Mouse (Mus musculus): Measurements from ENCODE around the gene Nfe2l1. TPM values are rescaled to one million over a fixed set of nuclear protein-coding genes. Genes with fewer than 3 reads are reported as not detected.
A peak's percentile ranks its signal among the peaks of the same experiment; 100 is the strongest.

The Nfe2l1 gene
- polyA plus RNA-seq, 1 experiment from 2014 or later, result 39.7 TPM

- 77% methylated on average over 1 of the region's 1 CpGs for WGBS
These were observed 21.7 kb downstream of the Nfe2l1 start for GRCm38 (mm10) chr11:96808066-96808465.

GRCm38 (mm10) chr11:96805606-96806005, 24.2 kb downstream of the Nfe2l1 start:
- Histone ChIP-seq H3K4me2 (ENCODE audit: low read depth, low read length) (no peak overlapping the region), H3K4me1 (ENCODE audit: control insufficient read depth, insufficient read depth, low read length) (no peaks in the 10 kb centered on the region), H3K9me3 (ENCODE audit: control insufficient read depth, low read length) (no peaks in the 10 kb centered on the region), H3K9ac (replicated peaks; ENCODE audit: low read depth, low read length) (no peak overlapping the region), H3K4me3 (ENCODE audit: low read depth, low read length) (no peak overlapping the region), H3K27me3 (ENCODE audit: control insufficient read depth, insufficient read depth, low read length) (no peaks in the 10 kb centered on the region), H3K36me3 (ENCODE audit: control insufficient read depth, insufficient read depth, low read length) (peaks cover 65% of the 10 kb centered on the region), H3K27ac (ENCODE audit: low read depth, low read length) (no peak overlapping the region)
- 93% methylated on average over 5 of the region's 5 CpGs for WGBS
- ATAC-seq (ENCODE audit: low read depth), result no peak

More at GRCm38 (mm10) chr11:96808066-96808465, 21.7 kb downstream of the Nfe2l1 start:
- Histone ChIP-seq H3K4me1 (ENCODE audit: control insufficient read depth, insufficient read depth, low read length) (no peaks in the 10 kb centered on the region), H3K9me3 (ENCODE audit: control insufficient read depth, low read length) (no peaks in the 10 kb centered on the region), H3K4me2 (ENCODE audit: low read depth, low read length) (no peak overlapping the region), H3K36me3 (ENCODE audit: control insufficient read depth, insufficient read depth, low read length) (peaks cover 48% of the 10 kb centered on the region), H3K9ac (replicated peaks; ENCODE audit: low read depth, low read length) (no peak overlapping the region), H3K4me3 (ENCODE audit: low read depth, low read length) (no peak overlapping the region), H3K27ac (ENCODE audit: low read depth, low read length) (no peak overlapping the region), H3K27me3 (ENCODE audit: control insufficient read depth, insufficient read depth, low read length) (no peaks in the 10 kb centered on the region)
- no peak for ATAC-seq (ENCODE audit: low read depth)

- no peaks in the 10 kb centered on the region for H3K27me3 ChIP-seq (ENCODE audit: control insufficient read depth, insufficient read depth, low read length)
- H3K4me3 ChIP-seq (ENCODE audit: low read depth, low read length), result no peak overlapping the region
- no peak for ATAC-seq (ENCODE audit: low read depth)
- no peaks in the 10 kb centered on the region for H3K9me3 ChIP-seq (ENCODE audit: control insufficient read depth, low read length)
- H3K27ac ChIP-seq (ENCODE audit: low read depth, low read length), result no peak overlapping the region
- 89% methylated on average over 2 of the region's 2 CpGs for WGBS
- H3K4me2 ChIP-seq (ENCODE audit: low read depth, low read length), result no peak overlapping the region
- peaks cover 32% of the 10 kb centered on the region for H3K36me3 ChIP-seq (ENCODE audit: control insufficient read depth, insufficient read depth, low read length)
- no peak overlapping the region for H3K9ac ChIP-seq (replicated peaks; ENCODE audit: low read depth, low read length)
- no peaks in the 10 kb centered on the region for H3K4me1 ChIP-seq (ENCODE audit: control insufficient read depth, insufficient read depth, low read length)
These were observed 30.3 kb downstream of the Nfe2l1 start for GRCm38 (mm10) chr11:96799511-96799910.

GRCm38 (mm10) chr11:96796586-96796985, 33.2 kb downstream of the Nfe2l1 start:
- H3K27ac ChIP-seq (ENCODE audit: low read depth, low read length), result no peak overlapping the region
- H3K9ac ChIP-seq (replicated peaks; ENCODE audit: low read depth, low read length), result no peak overlapping the region
- H3K4me2 ChIP-seq (ENCODE audit: low read depth, low read length), result no peak overlapping the region
- no peak for ATAC-seq (ENCODE audit: low read depth)
- H3K27me3 ChIP-seq (ENCODE audit: control insufficient read depth, insufficient read depth, low read length), result no peaks in the 10 kb centered on the region
- H3K9me3 ChIP-seq (ENCODE audit: control insufficient read depth, low read length), result no peaks in the 10 kb centered on the region
- H3K36me3 ChIP-seq (ENCODE audit: control insufficient read depth, insufficient read depth, low read length), result peaks cover 20% of the 10 kb centered on the region; the same call in 1 of the 2 replicates
- no peak overlapping the region for H3K4me3 ChIP-seq (ENCODE audit: low read depth, low read length)
- H3K4me1 ChIP-seq (ENCODE audit: control insufficient read depth, insufficient read depth, low read length), result peaks cover 5% of the 10 kb centered on the region; the same call in 1 of the 2 replicates
- 81% methylated on average over 1 of the region's 1 CpGs for WGBS

GRCm38 (mm10) chr11:96796081-96796480, 33.7 kb downstream of the Nfe2l1 start:
- H3K9me3 ChIP-seq (ENCODE audit: control insufficient read depth, low read length), result no peaks in the 10 kb centered on the region
- H3K4me2 ChIP-seq (ENCODE audit: low read depth, low read length), result no peak overlapping the region
- H3K27me3 ChIP-seq (ENCODE audit: control insufficient read depth, insufficient read depth, low read length), result no peaks in the 10 kb centered on the region
- no peak overlapping the region for H3K27ac ChIP-seq (ENCODE audit: low read depth, low read length)
- H3K9ac ChIP-seq (replicated peaks; ENCODE audit: low read depth, low read length), result no peak overlapping the region
- 0 out of 2 replicates have a peak, but pooled peaks cover 15% of the 10 kb centered on the region for H3K36me3 ChIP-seq (ENCODE audit: control insufficient read depth, insufficient read depth, low read length)
- WGBS, result 99% methylated on average over 2 of the region's 2 CpGs
- no peak for ATAC-seq (ENCODE audit: low read depth)
- H3K4me1 ChIP-seq (ENCODE audit: control insufficient read depth, insufficient read depth, low read length), result peaks cover 7% of the 10 kb centered on the region; the same call in 1 of the 2 replicates
- no peak overlapping the region for H3K4me3 ChIP-seq (ENCODE audit: low read depth, low read length)

- 98% methylated on average over 13 of the region's 13 CpGs for WGBS
- ATAC-seq (ENCODE audit: low read depth), result no peak
- H3K4me2 ChIP-seq (ENCODE audit: low read depth, low read length), result no peak overlapping the region
- H3K4me1 ChIP-seq (ENCODE audit: control insufficient read depth, insufficient read depth, low read length), result peaks cover 10% of the 10 kb centered on the region
- no peaks in the 10 kb centered on the region for H3K27me3 ChIP-seq (ENCODE audit: control insufficient read depth, insufficient read depth, low read length)
- no peak overlapping the region for H3K4me3 ChIP-seq (ENCODE audit: low read depth, low read length)
- H3K9me3 ChIP-seq (ENCODE audit: control insufficient read depth, low read length), result no peaks in the 10 kb centered on the region
- H3K9ac ChIP-seq (replicated peaks; ENCODE audit: low read depth, low read length), result no peak overlapping the region
- H3K27ac ChIP-seq (ENCODE audit: low read depth, low read length), result no peak overlapping the region
- 0 out of 2 replicates have a peak, but pooled peaks cover 9% of the 10 kb centered on the region for H3K36me3 ChIP-seq (ENCODE audit: control insufficient read depth, insufficient read depth, low read length)
These were observed 34.3 kb downstream of the Nfe2l1 start for GRCm38 (mm10) chr11:96795491-96795890.

GRCm38 (mm10) chr11:96790681-96791080, 39.1 kb downstream of the Nfe2l1 start:
- ATAC-seq (ENCODE audit: low read depth), result no peak
- 16% methylated on average over 1 of the region's 1 CpGs for WGBS
- peaks cover 21% of the 10 kb centered on the region for H3K4me1 ChIP-seq (ENCODE audit: control insufficient read depth, insufficient read depth, low read length)
- no peaks in the 10 kb centered on the region for H3K9me3 ChIP-seq (ENCODE audit: control insufficient read depth, low read length)
- 0 out of 2 replicates have a peak, but pooled peaks cover 7% of the 10 kb centered on the region for H3K36me3 ChIP-seq (ENCODE audit: control insufficient read depth, insufficient read depth, low read length)
- H3K27ac ChIP-seq (ENCODE audit: low read depth, low read length), result no peak overlapping the region
- peak overlapping the region; percentile 93; the same call in 1 of the 2 replicates for H3K4me3 ChIP-seq (ENCODE audit: low read depth, low read length)
- H3K27me3 ChIP-seq (ENCODE audit: control insufficient read depth, insufficient read depth, low read length), result no peaks in the 10 kb centered on the region
- H3K9ac ChIP-seq (replicated peaks; ENCODE audit: low read depth, low read length), result no peak overlapping the region
- peak overlapping the region; percentile 96 for H3K4me2 ChIP-seq (ENCODE audit: low read depth, low read length)

- H3K27me3 ChIP-seq (ENCODE audit: control insufficient read depth, insufficient read depth, low read length), result no peaks in the 10 kb centered on the region
- peak overlapping the region; percentile 86 for H3K9ac ChIP-seq (replicated peaks; ENCODE audit: low read depth, low read length)
- H3K9me3 ChIP-seq (ENCODE audit: control insufficient read depth, low read length), result no peaks in the 10 kb centered on the region
- 0 out of 2 replicates have a peak, but pooled peaks cover 3% of the 10 kb centered on the region for H3K36me3 ChIP-seq (ENCODE audit: control insufficient read depth, insufficient read depth, low read length)
- no peak for ATAC-seq (ENCODE audit: low read depth)
- peak overlapping the region; percentile 96 for H3K4me2 ChIP-seq (ENCODE audit: low read depth, low read length)
- H3K4me1 ChIP-seq (ENCODE audit: control insufficient read depth, insufficient read depth, low read length), result peaks cover 21% of the 10 kb centered on the region
- H3K4me3 ChIP-seq (ENCODE audit: low read depth, low read length), result peak overlapping the region; percentile 93
- no peak overlapping the region for H3K27ac ChIP-seq (ENCODE audit: low read depth, low read length)
- WGBS, result 4% methylated on average over 5 of the region's 5 CpGs
These were observed 39.8 kb downstream of the Nfe2l1 start for GRCm38 (mm10) chr11:96789990-96790389.

GRCm38 (mm10) chr11:96788871-96789795, 40.6 kb downstream of the Nfe2l1 start, which contains the start of gene Cbx1:
TSS of gene Cbx1 (plus strand) at chr11:96789127.
- ATAC-seq (ENCODE audit: low read depth), result peak; percentile 98
- WGBS, result under 1% methylated on average over 93 of the region's 93 CpGs

More at GRCm38 (mm10) chr11:96788871-96789795, 40.6 kb downstream of the Nfe2l1 start, which contains the start of gene Cbx1:
- Histone ChIP-seq H3K9ac (replicated peaks; ENCODE audit: low read depth, low read length) (peak within 1 kb of the TSS; percentile 86), H3K4me3 (ENCODE audit: low read depth, low read length) (peak within 1 kb of the TSS; percentile 93), H3K27ac (ENCODE audit: low read depth, low read length) (peak within 1 kb of the TSS; percentile 95), H3K4me1 (ENCODE audit: control insufficient read depth, insufficient read depth, low read length) (peaks cover 21% of the 10 kb centered on the region), H3K36me3 (ENCODE audit: control insufficient read depth, insufficient read depth, low read length) (0 out of 2 replicates have a peak, but pooled peaks cover 3% of the 10 kb centered on the region), H3K27me3 (ENCODE audit: control insufficient read depth, insufficient read depth, low read length) (no peaks in the 10 kb centered on the region), H3K9me3 (ENCODE audit: control insufficient read depth, low read length) (no peaks in the 10 kb centered on the region), H3K4me2 (ENCODE audit: low read depth, low read length) (peak within 1 kb of the TSS; percentile 96)

Data from neural tube, embryonic 14.5 days (tissue).